Mouse (Mus musculus): Measurements from ENCODE around the gene Slc5a5. TPM values are rescaled to one million over a fixed set of nuclear protein-coding genes. Genes with fewer than 3 reads are reported as not detected.

Gene Slc5a5
- polyA plus RNA-seq, 2 experiments from 2014 or later: not detected

DNA sequence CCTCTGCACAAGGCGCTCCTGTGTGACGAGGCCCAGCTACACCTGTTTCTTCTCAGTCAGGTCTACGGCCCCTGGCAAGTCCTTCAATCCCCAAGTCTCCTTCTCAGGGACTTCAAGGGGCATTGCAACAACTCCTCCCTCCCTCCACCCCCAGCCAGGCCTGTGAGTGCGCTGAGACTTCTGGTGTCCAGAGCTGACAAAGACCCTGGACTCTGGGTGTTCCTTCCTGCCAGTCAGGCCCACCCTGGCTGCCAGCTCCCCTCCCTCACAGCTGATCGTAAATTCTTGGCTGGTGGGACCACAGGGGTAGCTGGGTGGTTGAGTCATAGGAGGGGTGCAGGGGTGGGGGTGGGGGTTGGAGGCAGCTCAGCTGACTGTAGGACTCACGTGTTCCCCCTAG lies 40.7 kb downstream of the Slc5a5 start:
- ATAC-seq: no peak

DNA sequence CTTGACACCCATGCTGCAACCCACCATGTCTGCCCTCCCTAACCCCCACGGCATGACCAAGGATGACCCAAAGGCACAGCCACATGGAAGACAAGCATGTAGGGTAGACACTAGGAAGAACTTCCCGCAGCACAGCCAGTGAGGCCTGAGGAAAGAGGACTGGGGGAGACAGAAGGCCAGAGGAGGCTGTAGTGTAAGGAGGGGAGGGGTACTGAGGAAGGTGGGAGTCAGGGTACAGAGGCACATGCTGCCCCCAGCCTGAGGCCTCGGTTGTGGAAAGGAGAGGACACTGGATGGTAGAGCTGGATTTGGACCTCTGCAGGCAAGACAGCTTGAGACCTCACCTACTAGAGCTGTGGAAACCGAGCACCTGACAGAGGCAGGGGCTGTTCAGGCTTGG lies 41.6 kb downstream of the Slc5a5 start:
- ATAC-seq: no peak

DNA sequence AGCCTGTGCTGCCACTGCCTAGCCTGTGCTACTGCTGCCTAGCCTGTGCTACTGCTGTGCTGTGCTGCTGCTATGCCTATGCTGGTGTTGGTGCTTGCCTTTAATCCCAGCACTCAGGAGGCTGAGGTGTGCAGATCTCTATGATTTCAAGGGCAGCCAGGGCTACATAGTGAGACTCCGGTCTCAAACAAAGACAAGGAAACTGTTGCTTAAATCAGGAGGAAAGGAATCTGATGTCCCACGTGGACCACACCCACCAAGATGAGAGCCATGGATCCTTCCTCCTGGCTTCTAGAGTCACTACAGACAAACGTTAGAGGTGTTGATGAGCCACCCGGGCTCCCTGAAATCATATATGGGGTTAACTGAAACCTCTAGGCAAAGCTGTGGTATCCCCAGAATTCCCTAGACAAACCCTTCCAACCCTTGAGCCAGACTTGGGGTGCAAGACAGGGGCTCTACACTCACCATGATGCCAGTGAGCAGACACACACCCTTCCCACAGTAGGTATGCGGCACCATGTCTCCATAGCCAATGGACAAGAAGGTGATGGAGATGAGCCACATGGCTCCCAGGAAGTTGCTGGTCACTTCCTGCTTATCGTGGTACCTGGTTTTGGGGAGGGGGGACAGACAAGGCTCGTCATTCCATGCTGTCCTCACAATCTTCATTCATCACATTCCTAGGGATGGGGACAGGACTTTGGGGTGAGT lies 42.3 kb downstream of the Slc5a5 start:
- no peak for ATAC-seq

DNA sequence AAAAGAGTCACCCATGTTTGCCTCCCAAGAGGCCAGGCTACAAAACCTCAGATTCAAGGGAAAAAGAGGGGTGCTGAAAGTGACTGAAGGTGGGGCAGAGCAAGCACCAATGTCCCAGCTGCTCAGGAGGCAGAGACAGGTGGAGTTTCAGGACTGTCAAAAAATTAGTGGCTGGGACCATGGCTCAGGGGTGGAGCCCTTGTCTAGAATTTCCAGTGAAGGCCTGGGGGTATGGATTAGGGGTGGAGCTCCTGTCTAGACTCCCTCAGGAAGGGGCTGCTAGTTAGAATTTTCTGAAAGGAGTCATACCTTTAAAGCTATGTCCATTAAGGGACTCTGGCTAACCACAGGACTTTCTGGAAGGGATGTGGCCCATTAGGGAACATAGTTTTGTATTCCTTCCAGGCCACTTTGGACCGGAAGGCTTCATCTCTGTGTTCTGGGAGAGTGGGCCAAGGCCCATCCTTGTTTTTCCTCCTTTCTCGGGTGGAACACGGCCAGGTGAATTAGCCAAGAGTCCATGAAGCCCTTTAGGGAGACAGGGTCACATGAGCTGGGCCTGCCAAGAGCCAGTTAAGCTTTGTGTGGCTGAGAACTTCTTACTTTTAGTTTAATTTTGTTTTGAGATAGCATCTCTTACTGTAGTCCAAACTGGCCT lies 43.1 kb downstream of the Slc5a5 start:
- no peak for ATAC-seq

DNA sequence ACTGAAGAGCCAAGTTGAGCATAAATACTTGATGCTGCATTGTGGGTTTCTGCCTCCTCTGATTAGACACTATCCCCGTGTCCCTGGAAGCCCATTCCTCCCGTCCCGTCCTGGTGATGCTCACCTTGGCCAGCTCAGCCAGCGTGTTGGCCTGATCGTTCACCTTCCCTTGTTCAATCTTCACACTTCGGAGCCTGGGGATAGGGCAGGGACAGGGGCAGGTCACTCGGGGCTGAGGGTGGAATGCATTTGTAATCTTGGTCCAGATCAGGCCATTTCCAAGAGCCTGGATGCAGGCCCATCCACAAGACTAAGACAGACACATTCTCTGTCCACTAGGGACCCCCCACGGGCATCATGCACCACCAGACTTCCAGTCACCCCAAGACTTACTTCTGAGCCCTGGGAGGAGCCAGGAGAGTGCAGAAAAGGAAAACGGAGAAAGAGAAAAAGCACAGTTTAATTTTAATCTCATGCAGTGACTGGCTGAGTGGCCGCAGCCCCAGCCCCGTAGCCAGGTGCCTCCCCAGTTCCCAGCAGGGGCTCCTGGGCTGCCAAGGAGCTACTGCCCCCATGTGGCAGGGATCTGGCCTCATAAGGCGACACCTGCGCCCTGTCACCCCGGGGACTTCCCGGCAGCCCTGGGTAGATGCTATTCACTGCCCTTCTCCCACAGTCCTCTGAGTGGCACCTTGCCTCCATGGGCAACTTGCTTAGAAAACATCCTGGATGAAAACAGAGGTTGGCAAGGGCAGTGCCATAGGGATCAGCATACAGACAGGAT lies 46.0 kb downstream of the Slc5a5 start:
- ATAC-seq: peak; percentile 28

DNA sequence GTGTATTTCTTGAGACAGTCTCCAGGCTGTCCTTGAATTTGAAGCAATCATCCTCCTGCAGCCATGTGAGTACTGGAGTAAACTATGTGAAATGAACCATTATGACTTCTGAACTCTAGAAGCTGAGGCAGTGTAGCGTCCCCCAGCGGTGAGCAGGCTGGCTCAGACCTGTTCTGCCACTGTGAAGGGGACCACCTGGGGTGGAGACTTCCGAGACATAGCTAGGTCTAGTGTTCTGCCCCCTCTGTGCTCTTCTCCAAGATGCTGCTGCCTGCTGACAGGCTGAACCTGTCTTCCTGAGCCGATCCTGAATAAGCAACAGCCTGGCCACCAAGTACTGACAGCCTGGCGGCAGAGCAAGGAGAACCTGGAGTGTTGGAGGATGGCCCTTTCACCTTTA lies 47.4 kb downstream of the Slc5a5 start:
- ATAC-seq: no peak

DNA sequence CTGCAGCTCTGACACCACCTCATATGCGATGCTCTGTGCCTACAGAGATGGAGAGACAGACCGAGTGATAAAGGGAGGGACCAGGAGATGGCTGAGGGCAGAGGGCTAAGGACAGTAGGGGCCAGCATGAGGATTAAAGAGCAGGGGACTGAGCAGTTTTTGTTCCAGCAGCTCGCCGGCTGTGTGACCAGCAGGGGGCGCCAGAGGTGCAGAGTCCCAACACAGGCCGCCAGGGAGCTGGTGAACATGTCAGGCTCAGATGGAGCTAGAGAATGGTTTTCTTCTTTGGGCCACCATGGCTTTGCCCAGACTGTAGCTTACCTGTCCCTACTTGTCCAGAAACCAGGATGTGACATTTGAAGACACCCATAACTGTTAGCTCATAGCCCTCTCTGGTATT lies 48.0 kb downstream of the Slc5a5 start:
- peak; percentile 27 for ATAC-seq

DNA sequence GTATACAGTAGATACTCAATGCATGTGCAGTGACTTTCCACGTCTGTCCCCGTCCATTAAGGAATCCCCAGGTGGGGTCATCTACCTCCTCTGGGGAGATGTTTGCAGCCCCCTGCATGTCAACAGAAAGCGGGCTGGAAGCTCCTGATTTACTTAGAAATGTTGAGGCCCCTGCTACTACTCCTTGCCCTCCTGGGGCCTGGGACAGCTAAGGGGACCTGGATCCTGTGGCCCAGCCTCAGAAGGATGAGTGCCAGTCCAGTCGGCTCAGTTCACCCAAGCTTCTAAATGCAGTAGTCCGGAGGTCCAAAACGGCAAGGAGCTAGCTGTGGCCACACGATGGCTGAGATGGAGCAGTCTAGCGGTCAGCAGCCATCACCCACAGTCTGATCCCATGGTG lies 48.6 kb downstream of the Slc5a5 start:
- no peak for ATAC-seq

DNA sequence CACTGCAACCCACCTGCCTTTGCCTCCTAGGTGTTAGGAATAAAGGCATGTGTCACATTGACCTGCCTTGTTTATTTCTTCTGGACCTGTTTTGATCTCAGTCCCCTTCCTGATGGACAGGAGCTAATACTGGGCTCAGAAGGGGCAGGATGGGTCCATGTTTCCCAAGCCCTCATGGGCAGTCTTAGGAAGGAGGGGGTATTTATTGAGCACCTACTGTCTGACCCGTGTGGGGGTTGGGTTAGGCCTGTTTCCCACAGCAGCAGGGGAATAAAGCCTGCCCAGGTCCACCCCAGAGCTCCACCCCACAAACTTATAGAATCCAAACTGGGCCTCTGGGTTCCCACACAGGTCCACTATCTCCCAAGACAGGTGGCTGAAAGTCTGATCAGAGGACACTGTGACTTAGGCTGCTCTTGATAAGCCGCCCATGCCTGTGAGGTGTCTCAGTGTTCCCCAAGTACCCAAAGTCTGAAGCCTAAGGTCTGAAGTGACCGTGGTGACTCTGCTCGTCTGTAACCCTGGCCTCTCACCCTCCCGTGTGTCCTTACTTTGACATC lies 49.3 kb downstream of the Slc5a5 start:
- no peak for ATAC-seq

DNA sequence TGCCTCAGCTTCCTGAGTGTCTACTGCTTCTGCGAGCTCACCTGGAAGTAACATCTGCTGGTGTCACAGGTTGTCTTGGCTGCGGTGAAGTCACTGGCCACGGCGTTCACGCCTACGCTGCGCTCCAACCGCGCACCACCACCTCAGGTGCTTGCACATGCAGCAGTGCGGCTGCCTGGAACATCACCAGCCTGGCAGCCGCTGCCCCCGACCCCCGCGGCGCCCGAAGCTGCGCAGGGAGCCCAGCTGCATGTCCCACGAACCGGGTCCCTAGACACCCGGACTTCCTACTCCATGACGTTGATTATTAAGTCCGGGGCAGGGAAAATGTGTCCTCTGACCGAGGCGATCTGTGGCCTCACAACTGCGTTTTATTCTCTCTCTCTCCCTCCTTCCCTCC lies 50.1 kb downstream of the Slc5a5 start:
- ATAC-seq: no peak

DNA sequence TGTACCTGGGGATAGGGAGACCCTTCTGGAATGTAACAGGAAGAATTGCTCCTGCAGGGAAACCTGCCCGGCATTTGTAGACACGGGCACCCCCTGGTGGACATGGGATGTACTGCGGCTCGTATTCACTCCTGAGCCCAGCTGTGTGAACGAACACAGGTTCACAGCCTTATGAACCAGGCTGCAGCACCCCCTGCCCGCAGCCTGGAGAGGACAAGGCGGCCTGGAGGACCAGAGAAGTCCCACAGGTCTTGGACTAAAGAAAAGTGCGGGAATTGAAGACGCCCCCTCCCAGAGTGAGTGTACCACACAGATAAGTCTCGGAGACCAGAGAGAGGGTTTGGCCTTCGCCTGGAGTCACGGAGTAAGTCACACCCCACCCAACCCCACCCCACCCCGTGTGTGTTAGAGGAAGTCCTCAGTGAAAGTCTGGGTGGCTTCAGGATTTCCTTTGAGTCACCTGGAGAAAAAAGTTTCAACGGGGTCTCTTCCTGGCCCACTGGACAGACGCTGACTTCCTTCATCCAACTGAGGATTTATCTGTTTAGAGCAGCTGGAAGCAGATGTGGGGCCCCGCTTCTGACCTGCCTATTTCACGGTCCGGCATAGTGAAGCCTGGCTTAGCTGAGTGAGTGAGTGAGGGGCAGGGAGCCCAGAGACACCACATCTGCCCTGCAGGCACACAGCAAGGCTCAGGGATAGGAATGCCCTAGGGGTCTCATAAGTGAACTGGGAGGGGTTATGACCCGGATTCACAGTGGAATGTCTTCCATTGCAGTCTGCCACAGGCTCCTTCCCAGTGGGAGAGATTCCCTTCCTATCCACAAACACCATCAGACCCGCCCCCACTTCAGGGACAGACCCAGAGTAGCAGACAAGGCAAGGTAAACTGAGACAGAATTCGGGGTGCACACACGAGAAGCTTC lies 51.1 kb downstream of the Slc5a5 start:
- no peak for ATAC-seq

DNA sequence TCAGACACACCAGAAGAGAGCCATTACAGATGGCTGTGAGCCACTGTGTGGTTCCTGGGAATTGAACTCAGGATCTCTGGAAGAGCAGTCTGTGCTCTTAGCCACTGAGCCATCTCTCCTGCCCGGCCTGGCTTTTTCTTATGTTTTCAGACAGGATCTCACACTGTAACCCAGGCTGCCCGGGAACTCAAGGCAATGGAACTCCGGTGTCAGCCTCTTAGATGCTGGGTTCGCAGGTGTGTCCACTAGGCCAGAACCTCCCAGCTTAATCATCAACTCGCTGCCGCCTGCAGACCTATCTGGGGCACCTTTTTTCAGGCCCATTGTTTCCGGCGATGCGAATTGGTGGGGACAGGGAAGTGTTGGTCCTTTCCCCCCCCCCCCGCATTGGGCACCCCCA lies 52.0 kb downstream of the Slc5a5 start:
- no peak for ATAC-seq

DNA sequence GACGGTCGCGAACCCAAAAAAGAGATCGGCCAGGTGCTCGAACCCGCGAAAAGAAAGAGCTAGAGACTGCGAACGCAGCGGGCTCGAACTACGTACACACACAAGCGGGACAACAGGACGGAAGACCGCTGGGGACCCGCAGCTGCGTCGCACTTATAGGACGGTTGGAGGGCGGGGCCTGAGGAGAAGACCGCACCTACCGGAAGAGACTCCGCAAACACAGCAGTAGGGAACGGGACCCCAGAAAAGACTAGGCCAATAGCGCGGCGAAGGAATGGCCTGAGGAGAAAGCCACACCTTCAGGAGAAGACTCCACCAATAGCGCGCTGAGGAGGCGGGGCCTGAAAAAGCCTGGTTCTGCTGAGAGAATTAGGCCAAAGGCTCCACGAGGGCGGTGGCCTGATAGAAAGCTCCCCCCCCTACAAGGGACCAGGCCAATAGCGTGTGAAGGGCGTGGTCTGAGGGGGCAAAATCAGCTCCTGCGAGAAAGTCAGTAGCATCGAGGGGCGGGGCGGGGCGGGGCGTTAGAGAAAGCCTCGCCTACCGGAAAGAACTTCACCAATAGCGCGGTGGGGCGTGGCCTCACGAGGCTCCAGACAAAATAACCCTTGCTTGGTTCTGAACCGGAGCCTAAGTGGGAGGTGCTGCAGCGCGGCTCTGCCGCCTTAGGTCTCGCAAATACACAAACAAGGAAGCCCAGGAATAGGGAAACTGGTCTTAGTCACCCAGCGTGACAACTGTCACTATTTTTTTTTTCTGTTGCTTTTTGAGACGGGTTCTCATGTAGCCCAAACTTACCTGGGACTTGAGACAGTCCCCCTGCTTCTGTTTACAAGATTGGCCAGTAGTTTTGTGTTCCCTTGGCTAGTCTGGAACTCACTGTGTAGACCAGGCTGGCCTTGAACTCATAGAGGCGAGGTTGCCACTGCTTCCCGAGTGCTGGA lies 52.9 kb downstream of the Slc5a5 start, which contains the start of gene Arrdc2:
Gene Arrdc2 (minus strand): TSS at position 313 of the 944 bp plus-strand sequence.
- ATAC-seq: peak; percentile 88

DNA sequence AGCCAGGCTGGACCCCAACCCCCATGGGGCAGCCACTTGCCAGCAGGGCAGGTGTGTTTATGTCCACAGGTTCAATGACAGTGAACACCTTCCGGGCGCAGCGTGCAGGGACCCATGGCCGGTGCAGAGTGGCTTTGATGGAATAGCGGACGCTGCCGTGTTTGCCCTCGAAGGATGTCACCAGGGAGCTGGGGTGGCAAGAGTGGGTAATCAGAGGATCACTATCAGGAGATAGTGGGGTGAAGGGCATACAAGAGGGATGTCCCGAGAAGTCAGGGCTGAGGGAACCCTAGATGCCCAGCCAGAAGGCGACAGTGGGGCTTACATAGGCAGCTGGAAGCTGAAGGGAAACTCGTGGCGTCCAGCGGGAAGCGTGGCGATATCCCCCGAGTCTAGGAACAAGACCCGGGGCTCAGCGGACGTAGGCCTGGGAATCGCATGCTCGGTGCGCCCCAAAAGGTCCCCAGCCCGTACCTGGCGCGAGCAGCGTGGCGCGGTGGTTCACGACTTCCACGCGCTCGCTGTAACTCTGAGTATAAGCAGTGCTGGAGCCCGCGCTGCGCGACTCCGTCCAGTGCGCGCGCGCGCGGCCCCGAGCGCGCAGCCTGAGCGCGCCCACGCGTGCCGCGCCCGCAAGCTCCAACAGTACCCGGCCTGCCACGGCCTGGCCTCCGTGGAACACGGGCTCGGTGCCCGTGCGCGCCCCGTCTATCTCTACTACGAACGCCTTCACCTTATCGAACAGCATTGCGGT lies 53.7 kb downstream of the Slc5a5 start:
- ATAC-seq: peak; percentile 11

DNA sequence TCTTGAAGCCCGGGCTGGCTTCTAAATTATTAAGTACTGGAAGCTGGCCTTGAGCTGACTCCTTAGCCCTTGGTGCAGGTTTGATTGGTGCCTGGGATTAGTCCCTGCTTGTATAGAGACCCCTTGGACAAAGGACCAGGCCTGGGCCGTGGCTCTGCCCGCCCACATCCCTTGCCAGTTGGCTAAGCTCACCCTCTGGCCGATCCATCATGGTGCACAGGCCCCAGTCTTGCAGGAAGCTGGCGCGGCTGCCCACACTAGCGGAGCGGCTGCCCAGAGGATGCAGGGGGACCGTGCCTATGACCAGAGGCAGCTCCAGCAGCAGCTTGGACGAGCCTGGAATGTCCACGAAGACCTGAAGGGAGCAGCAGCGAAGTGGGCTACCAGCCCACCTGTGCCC lies 55.9 kb downstream of the Slc5a5 start:
- ATAC-seq: no peak

DNA sequence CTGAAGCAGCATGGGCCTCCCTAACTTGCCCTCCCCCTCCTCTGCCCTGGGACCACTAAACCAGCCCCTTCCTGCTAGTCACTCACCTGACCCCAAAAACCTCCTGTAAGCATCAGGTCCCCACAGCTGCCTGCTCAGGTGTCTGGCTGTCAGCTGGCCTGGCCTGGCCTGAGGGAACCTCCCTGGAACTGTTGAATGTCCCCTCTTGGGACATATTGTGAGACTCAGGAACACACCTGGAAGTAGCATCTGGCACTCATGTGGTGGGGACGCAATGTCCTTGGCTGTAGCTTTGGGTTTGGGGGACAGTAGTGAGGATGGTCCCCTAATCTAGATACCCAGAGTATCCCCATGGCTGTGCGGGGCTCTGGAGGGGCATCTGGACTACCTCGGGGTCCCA lies 58.5 kb downstream of the Slc5a5 start:
- ATAC-seq: no peak

DNA sequence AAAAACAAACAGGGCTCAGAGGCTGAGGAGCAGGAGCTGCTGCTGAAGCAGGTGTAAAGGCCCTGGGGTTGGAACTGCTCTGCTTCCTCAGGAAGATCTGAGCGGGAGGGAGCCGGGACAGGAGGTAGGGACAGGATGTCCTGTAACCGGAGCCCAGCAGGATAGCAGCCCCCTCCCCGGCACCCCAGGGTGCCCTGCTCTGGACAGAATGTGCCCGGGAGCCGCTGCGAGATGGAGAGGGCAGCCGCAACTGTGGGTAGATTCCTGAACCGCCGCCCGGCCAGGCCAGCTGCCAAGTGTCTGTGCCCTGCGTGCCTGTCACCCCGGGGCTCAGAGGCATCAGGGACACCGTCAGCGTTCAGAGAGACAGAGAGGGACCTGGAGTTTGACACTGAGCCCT lies 59.0 kb downstream of the Slc5a5 start:
- no peak for ATAC-seq

DNA sequence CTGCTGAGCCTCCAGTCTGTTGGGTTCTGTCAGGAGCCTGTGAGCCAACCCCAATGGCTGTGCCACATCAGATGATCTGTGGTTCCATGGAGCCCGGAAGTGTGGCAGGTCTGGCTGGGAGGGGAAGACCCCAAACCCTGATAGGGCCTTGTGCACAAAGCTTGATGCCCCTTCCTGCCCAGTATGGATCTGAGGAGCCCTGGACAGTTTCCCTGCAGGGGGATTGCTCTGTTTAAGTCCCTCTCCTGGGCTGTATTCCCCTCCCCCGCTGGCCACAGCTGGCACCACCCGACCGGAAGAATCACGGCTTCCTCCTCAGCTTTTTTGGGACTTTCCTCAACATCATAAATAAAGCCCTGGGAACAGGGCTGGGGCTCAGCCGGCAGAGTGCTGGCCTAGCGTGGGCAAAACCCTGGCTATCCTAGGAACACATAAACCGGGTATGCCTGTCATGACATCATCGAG lies 59.5 kb downstream of the Slc5a5 start:
- ATAC-seq: peak; percentile 93
